Mouse (Mus musculus): ENCODE measurements around the gene Sumo1. TPM values are rescaled to one million over a fixed set of nuclear protein-coding genes. Genes with fewer than 3 reads are reported as not detected.
A peak's percentile ranks its signal among the peaks of the same experiment; 100 is the strongest.
"Not testable (repeated sequence)": the region's sequence is repeated elsewhere in the genome, so short reads cannot be mapped to it uniquely, and the experiment has no call there.

Sumo1 gene
- polyA plus RNA-seq, 1 experiment from 2014 or later = 415 TPM

DNA sequence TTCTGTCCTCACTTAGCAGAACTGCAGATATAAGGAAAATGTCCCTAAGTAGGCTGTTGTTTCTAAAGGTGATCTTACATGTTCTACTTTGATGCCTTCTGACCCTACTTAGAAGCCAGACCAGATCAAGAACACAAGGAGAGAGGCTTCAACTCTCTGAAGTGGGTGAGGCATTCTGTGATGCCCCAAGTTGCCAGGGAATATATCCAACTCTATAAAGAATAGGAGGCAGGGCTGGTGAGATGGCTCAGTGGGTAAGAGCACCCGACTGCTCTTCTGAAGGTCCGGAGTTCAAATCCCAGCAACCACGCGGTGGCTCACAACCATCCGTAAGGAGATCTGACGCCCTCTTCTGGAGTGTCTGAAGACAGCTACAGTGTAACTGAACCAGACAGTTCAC, 40.3 kb downstream of the Sumo1 start:
- not testable (repeated sequence) for H3K9me3 ChIP-seq (replicated peaks); H3K4me3 ChIP-seq; ATAC-seq (ENCODE audit: low FRiP score); H3K27ac ChIP-seq; H3K4me2 ChIP-seq (replicated peaks); H3K9ac ChIP-seq; H3K36me3 ChIP-seq; H3K4me1 ChIP-seq; H3K27me3 ChIP-seq
- whole genome bisulfite sequencing = 90% methylated on average over 6 of the region's 6 CpGs

DNA sequence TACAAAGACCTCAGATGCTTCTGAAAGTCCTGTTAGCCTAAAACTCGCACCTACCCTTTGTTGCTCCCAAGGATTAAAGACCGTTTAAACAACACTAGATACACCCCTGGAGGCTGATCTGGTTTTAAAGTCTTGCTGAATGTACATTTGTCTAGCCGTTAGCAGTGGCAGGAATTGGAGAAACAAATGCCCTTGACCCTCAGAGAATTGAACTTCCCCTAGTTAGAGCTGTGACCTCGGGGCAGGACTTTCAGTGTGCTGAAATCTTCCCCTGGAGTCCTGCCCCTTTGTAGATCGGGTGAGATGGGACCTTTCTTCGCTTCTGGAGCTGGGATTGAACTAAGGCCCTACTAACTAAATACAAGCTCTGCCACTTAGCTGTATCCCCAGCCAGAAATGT, 41.4 kb downstream of the Sumo1 start:
- 54% methylated on average over 6 of the region's 6 CpGs for WGBS
- no peak overlapping the region for H3K27ac ChIP-seq
- H3K4me3 ChIP-seq = no peak overlapping the region
- no peaks in the 10 kb centered on the region for H3K27me3 ChIP-seq
- H3K4me1 ChIP-seq = no peaks in the 10 kb centered on the region
- H3K9ac ChIP-seq = no peak overlapping the region
- H3K4me2 ChIP-seq (replicated peaks) = no peak overlapping the region
- H3K36me3 ChIP-seq = no peaks in the 10 kb centered on the region
- no peak for ATAC-seq (ENCODE audit: low FRiP score)
- H3K9me3 ChIP-seq (replicated peaks) = no peaks in the 10 kb centered on the region

- Histone ChIP-seq H3K4me1 (no peaks in the 10 kb centered on the region), H3K27ac (no peak overlapping the region), H3K9ac (no peak overlapping the region), H3K36me3 (no peaks in the 10 kb centered on the region), H3K4me3 (no peak overlapping the region), H3K9me3 (replicated peaks) (no peaks in the 10 kb centered on the region), H3K4me2 (replicated peaks) (no peak overlapping the region), H3K27me3 (no peaks in the 10 kb centered on the region)
- 85% methylated on average over 5 of the region's 5 CpGs for WGBS
- no peak for ATAC-seq (ENCODE audit: low FRiP score)
Measured at GRCm38 (mm10) chr1:59625410-59625809, 45.2 kb downstream of the Sumo1 start.

DNA sequence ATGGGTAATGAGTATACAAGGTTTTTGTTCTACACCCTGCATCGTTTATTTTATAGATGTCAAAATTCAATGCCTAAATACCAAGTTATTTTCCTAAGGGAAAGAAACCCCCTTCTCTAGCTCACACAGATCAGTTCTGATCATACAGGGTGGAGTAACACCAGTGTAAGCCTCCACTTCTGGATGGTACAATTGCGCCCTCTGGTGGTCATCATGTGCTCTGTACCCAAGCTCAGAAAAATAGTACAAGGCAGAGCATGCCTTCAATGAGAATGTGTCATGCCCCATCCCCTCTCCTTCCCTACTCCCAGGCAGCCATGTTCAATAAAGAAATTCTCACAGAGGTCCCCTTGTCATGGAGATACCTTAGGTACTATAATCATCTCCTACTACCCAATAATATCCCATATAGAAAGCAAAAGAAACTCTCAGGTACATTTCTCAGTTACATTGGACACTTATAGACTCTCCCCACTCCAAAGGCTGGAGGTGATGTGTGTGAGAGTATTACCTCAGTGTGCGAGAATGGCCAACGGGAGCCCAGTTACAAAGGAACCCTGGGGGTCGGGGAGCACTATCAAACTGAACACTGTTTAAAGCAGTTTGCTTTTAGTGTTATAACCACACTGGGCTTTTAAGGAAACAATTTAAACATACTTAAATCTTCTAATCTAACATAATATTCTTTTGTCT, 47.2 kb downstream of the Sumo1 start:
- Histone ChIP-seq H3K27me3 (no peaks in the 10 kb centered on the region), H3K36me3 (no peaks in the 10 kb centered on the region), H3K4me3 (no peak overlapping the region), H3K4me1 (no peaks in the 10 kb centered on the region), H3K27ac (no peak overlapping the region), H3K4me2 (replicated peaks) (no peak overlapping the region), H3K9ac (no peak overlapping the region), H3K9me3 (replicated peaks) (no peaks in the 10 kb centered on the region)
- WGBS = 34% methylated on average over 5 of the region's 5 CpGs
- peak; percentile 89 for ATAC-seq (ENCODE audit: low FRiP score)

- H3K9me3 ChIP-seq (replicated peaks) = no peaks in the 10 kb centered on the region
- 91% methylated on average over 10 of the region's 10 CpGs for WGBS
- H3K27ac ChIP-seq = no peak overlapping the region
- H3K4me2 ChIP-seq (replicated peaks) = no peak overlapping the region
- no peak for ATAC-seq (ENCODE audit: low FRiP score)
- no peaks in the 10 kb centered on the region for H3K36me3 ChIP-seq
- H3K9ac ChIP-seq = no peak overlapping the region
- H3K27me3 ChIP-seq = no peaks in the 10 kb centered on the region
- H3K4me3 ChIP-seq = no peak overlapping the region
- 0 out of 2 replicates have a peak, but pooled peaks cover 2% of the 10 kb centered on the region for H3K4me1 ChIP-seq
Measured at GRCm38 (mm10) chr1:59619201-59619600, 51.4 kb downstream of the Sumo1 start.

- H3K4me3 ChIP-seq = no peak overlapping the region
- H3K27me3 ChIP-seq = no peaks in the 10 kb centered on the region
- no peak overlapping the region for H3K9ac ChIP-seq
- H3K4me2 ChIP-seq (replicated peaks) = no peak overlapping the region
- H3K9me3 ChIP-seq (replicated peaks) = 0 out of 2 replicates have a peak, but pooled peaks cover 3% of the 10 kb centered on the region
- no peak for ATAC-seq (ENCODE audit: low FRiP score)
- no peak overlapping the region for H3K27ac ChIP-seq
- WGBS = 81% methylated on average over 2 of the region's 2 CpGs
- H3K36me3 ChIP-seq = no peaks in the 10 kb centered on the region
- H3K4me1 ChIP-seq = 0 out of 2 replicates have a peak, but pooled peaks cover 5% of the 10 kb centered on the region
Measured at GRCm38 (mm10) chr1:59615021-59615420, 55.6 kb downstream of the Sumo1 start.

DNA sequence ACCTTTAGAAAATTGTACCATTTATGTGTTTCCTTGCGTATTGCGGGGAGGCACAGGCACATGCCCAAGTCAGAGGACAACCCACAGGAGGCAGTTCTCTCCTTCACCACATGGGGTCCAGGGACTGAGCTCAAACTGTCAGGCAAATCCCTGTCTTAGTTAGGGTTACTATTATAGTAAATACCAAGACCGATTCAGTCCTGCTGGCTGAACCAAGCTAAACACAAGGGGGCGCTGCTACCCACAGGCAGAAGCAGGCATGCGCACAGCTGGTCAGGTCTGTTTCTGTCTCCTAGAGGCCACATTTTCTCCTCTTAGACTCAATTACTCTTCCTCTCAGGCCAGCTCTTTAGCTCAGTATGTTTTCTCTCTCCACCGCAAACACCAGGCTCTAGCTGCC, 56.8 kb downstream of the Sumo1 start:
- no peak overlapping the region for H3K9ac ChIP-seq
- no peak for ATAC-seq (ENCODE audit: low FRiP score)
- H3K27me3 ChIP-seq = no peaks in the 10 kb centered on the region
- no peak overlapping the region for H3K27ac ChIP-seq
- 0 out of 2 replicates have a peak, but pooled peaks cover 3% of the 10 kb centered on the region for H3K9me3 ChIP-seq (replicated peaks)
- H3K36me3 ChIP-seq = no peaks in the 10 kb centered on the region
- 41% methylated on average over 6 of the region's 6 CpGs for WGBS
- H3K4me3 ChIP-seq = no peak overlapping the region
- H3K4me1 ChIP-seq = 0 out of 2 replicates have a peak, but pooled peaks cover 5% of the 10 kb centered on the region
- no peak overlapping the region for H3K4me2 ChIP-seq (replicated peaks)

DNA sequence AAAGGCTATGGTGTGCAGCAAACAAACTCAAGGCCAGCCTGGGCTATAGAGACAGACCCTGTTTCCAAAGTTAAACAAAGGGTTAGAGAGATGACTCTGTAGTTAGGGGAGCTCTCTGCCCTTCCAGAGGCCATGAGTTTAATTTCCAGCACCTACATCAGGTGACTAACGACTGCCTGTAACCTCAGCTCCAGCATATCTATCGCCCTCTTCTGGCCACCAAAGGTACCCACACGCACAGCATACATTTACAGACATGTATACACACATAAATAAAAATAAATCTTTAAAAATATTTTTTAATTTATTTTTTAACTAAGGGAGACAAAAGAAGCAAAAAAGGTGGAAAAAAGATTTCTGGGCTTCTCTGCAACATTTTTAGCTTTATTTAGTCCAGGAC, 59.7 kb downstream of the Sumo1 start:
- 89% methylated on average over 3 of the region's 3 CpGs for WGBS
- Histone ChIP-seq H3K9me3 (replicated peaks) (0 out of 2 replicates have a peak, but pooled peaks cover 3% of the 10 kb centered on the region), H3K36me3 (no peaks in the 10 kb centered on the region), H3K27ac (no peak overlapping the region), H3K4me3 (no peak overlapping the region), H3K4me1 (0 out of 2 replicates have a peak, but pooled peaks cover 8% of the 10 kb centered on the region), H3K9ac (no peak overlapping the region), H3K27me3 (no peaks in the 10 kb centered on the region), H3K4me2 (replicated peaks) (no peak overlapping the region)
- ATAC-seq (ENCODE audit: low FRiP score) = no peak

DNA sequence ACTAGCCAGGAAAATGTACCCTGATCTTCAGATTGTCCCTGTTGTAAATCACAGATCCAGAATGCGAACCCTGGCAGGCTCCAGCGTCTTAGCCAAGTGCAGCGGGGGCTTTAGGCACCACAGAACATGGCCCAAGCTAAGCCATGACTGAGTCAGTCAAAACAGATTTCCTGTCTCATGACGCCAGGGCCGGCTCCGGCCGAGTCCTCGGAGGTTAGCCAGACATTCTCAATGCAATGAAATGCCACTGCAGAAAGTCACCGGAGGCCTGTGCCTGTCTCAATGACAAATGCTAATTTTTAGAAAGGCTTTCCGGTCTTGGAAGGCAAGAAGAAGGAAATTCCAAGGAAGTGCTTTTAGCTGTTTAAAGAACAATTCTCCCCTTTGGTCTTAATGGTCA, 60.7 kb downstream of the Sumo1 start:
- H3K36me3 ChIP-seq = no peaks in the 10 kb centered on the region
- 0 out of 2 replicates have a peak, but pooled peaks cover 6% of the 10 kb centered on the region for H3K4me1 ChIP-seq
- H3K4me2 ChIP-seq (replicated peaks) = no peak overlapping the region
- no peak overlapping the region for H3K4me3 ChIP-seq
- ATAC-seq (ENCODE audit: low FRiP score) = no peak
- H3K9ac ChIP-seq = no peak overlapping the region
- 77% methylated on average over 10 of the region's 10 CpGs for WGBS
- no peaks in the 10 kb centered on the region for H3K27me3 ChIP-seq
- no peak overlapping the region for H3K27ac ChIP-seq
- H3K9me3 ChIP-seq (replicated peaks) = 0 out of 2 replicates have a peak, but pooled peaks cover 3% of the 10 kb centered on the region

DNA sequence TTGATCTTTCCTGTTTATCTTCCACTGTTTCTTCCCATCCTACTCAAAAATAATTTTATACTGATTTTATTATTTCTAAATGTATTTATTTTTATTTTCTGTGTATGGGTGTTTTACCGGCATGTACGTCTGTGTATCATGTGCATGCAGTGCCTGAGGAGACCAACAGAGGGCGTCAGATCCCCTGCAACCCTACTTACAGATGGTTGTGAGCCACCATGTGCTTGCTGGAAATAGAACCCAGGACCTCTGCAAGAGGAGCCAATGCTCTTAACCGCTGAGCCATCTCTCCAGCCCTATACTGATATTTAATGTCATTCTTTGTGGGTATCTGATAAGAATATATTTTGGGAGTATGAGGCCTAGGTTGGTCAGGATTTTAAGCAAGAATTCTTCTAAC, 61.2 kb downstream of the Sumo1 start:
- no peak for ATAC-seq (ENCODE audit: low FRiP score)
- no peak overlapping the region for H3K9ac ChIP-seq
- H3K9me3 ChIP-seq (replicated peaks) = 0 out of 2 replicates have a peak, but pooled peaks cover 3% of the 10 kb centered on the region
- WGBS = 79% methylated on average over 4 of the region's 4 CpGs
- no peak overlapping the region for H3K4me2 ChIP-seq (replicated peaks)
- 0 out of 2 replicates have a peak, but pooled peaks cover 6% of the 10 kb centered on the region for H3K4me1 ChIP-seq
- no peaks in the 10 kb centered on the region for H3K27me3 ChIP-seq
- no peak overlapping the region for H3K27ac ChIP-seq
- H3K4me3 ChIP-seq = no peak overlapping the region
- H3K36me3 ChIP-seq = no peaks in the 10 kb centered on the region

DNA sequence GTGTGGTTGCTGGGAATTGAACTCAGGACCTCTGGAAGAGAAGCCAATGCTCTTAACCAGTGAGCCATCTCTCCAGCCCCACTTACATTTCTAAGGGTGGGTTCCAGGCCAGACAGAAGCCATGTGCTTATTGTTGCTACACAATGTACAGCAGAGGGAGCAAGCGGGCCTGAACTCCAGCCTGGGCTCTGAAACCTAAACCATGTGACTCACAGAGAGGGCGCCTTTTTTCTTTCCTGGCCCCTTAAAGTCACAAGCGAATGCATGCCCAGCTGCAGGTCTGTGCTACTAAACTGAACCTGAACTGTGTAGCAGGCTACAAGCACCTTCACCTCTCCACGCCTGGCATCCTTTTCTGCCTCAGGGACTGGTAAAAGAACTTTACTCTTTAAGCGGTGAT, 61.7 kb downstream of the Sumo1 start:
- Histone ChIP-seq H3K4me1 (0 out of 2 replicates have a peak, but pooled peaks cover 4% of the 10 kb centered on the region), H3K27me3 (no peaks in the 10 kb centered on the region), H3K9me3 (replicated peaks) (0 out of 2 replicates have a peak, but pooled peaks cover 3% of the 10 kb centered on the region), H3K36me3 (no peaks in the 10 kb centered on the region), H3K4me3 (no peak overlapping the region), H3K4me2 (replicated peaks) (no peak overlapping the region), H3K27ac (no peak overlapping the region), H3K9ac (no peak overlapping the region)
- ATAC-seq (ENCODE audit: low FRiP score) = no peak
- 77% methylated on average over 5 of the region's 5 CpGs for WGBS

DNA sequence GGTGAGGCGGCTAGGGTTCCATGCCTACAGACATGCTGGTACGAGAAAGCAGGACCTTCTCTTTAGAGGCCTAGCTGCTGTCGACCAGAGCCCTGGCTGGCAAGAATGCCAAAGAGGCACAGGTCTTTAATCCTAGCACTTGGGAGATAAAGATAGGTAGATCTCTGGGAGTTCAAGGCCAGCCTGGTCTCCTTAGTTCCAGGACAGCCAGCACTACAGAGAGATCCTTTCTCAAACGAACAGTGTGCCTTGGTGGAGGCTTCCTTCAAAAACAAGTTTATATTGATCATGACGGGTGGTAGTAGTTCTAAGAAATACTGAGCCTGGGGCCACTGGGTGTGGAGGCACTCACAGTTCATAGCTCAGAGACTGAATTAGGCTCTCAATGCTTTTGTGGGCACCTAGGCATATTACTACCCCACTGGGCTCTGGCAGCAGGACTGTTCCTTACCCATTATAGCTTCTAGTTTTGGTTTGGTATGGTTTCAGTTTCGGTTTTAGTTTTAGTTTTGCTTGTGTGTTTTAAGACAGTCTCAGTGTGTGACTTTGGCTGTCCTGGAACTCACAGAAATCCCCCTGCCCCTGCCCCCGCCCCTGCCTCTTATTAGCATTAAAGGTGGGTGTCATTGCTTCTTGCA, 62.4 kb downstream of the Sumo1 start:
- H3K27me3 ChIP-seq = no peaks in the 10 kb centered on the region
- 0 out of 2 replicates have a peak, but pooled peaks cover 3% of the 10 kb centered on the region for H3K9me3 ChIP-seq (replicated peaks)
- H3K4me3 ChIP-seq = no peak overlapping the region
- no peak overlapping the region for H3K27ac ChIP-seq
- H3K36me3 ChIP-seq = no peaks in the 10 kb centered on the region
- no peak overlapping the region for H3K9ac ChIP-seq
- 0 out of 2 replicates have a peak, but pooled peaks cover 5% of the 10 kb centered on the region for H3K4me1 ChIP-seq
- 91% methylated on average over 7 of the region's 7 CpGs for WGBS
- no peak for ATAC-seq (ENCODE audit: low FRiP score)
- H3K4me2 ChIP-seq (replicated peaks) = no peak overlapping the region
